Mouse (Mus musculus) retina, postnatal 7 days (tissue): ENCODE results near the gene Fto.

ENCODE experiments used
- DNase-seq: peaks from one replicate; pipeline ENCODE4 v3.0.0-alpha.2; 2012; ENCODE audit warnings: low read depth, low spot score

Fto gene

GRCm38 (mm10) chr8:91324271-91324670, 10.9 kb downstream of the Fto start:
- no peak for DNase-seq

- DNase-seq = no peak
Measured at GRCm38 (mm10) chr8:91324916-91325315, 11.6 kb downstream of the Fto start.

- no peak for DNase-seq
Measured at GRCm38 (mm10) chr8:91326018-91326417, 12.7 kb downstream of the Fto start.

GRCm38 (mm10) chr8:91326946-91327345, 13.6 kb downstream of the Fto start:
- no peak for DNase-seq

- DNase-seq = no peak
Measured at GRCm38 (mm10) chr8:91327471-91328205, 14.3 kb downstream of the Fto start.

- no peak for DNase-seq
Measured at GRCm38 (mm10) chr8:91329056-91329455, 15.7 kb downstream of the Fto start.

- no peak for DNase-seq
Measured at GRCm38 (mm10) chr8:91329461-91329850, 16.1 kb downstream of the Fto start.

GRCm38 (mm10) chr8:91338389-91339154, 25.2 kb downstream of the Fto start:
- DNase-seq = no peak

- DNase-seq = no peak
Measured at GRCm38 (mm10) chr8:91339651-91340050, 26.3 kb downstream of the Fto start.

- DNase-seq = no peak
Measured at GRCm38 (mm10) chr8:91340746-91341145, 27.4 kb downstream of the Fto start.

- no peak for DNase-seq
Measured at GRCm38 (mm10) chr8:91342196-91342595, 28.9 kb downstream of the Fto start.

- DNase-seq = no peak
Measured at GRCm38 (mm10) chr8:91342798-91343197, 29.5 kb downstream of the Fto start.

- DNase-seq = no peak
Measured at GRCm38 (mm10) chr8:91344659-91345058, 31.3 kb downstream of the Fto start.

GRCm38 (mm10) chr8:91347146-91347545, 33.8 kb downstream of the Fto start:
- DNase-seq = no peak

GRCm38 (mm10) chr8:91347595-91347994, 34.3 kb downstream of the Fto start:
- no peak for DNase-seq

GRCm38 (mm10) chr8:91349816-91350215, 36.5 kb downstream of the Fto start:
- no peak for DNase-seq

- DNase-seq = no peak
Measured at GRCm38 (mm10) chr8:91350628-91351027, 37.3 kb downstream of the Fto start.

- DNase-seq = no peak
Measured at GRCm38 (mm10) chr8:91352598-91352997, 39.3 kb downstream of the Fto start.

GRCm38 (mm10) chr8:91353062-91353461, 39.7 kb downstream of the Fto start:
- no peak for DNase-seq

- no peak for DNase-seq
Measured at GRCm38 (mm10) chr8:91353907-91354306, 40.6 kb downstream of the Fto start.

- DNase-seq = no peak
Measured at GRCm38 (mm10) chr8:91355301-91355905, 42.1 kb downstream of the Fto start.

GRCm38 (mm10) chr8:91355956-91356699, 42.8 kb downstream of the Fto start:
- DNase-seq = no peak
